Mouse (Mus musculus) limb, embryonic 15.5 days (tissue): Measurements from ENCODE around the gene Dnajb14. TPM values are rescaled to one million over a fixed set of nuclear protein-coding genes. Genes with fewer than 3 reads are reported as not detected.

Experiments used
- ATAC-seq: fragments of 200-750 bp; cut with Nextera tagmentation; 2 replicates; pipeline ENCODE4 v1.8.0; 2017; ENCODE audit warnings: low read depth, moderate TSS enrichment; ENCODE audit not compliant: insufficient number of reproducible peaks, low FRiP score, low TSS enrichment
- H3K27ac ChIP-seq: fragments of 300-500 bp; sonication (generic); 2 replicates; pipeline ENCODE4 v1.5.1; 2015; ENCODE audit warnings: moderate library complexity, mild to moderate bottlenecking, inconsistent platforms
- H3K27me3 ChIP-seq: fragments of 300-500 bp; sonication (generic); 2 replicates; pipeline ENCODE4 v1.6.1; 2015; ENCODE audit warnings: inconsistent platforms
- H3K36me3 ChIP-seq: fragments of 300-500 bp; sonication (generic); 2 replicates; pipeline ENCODE4 v1.6.1; 2015; ENCODE audit warnings: inconsistent platforms
- H3K4me1 ChIP-seq: fragments of 300-500 bp; sonication (generic); 2 replicates; pipeline ENCODE4 v1.6.1; 2015; ENCODE audit warnings: inconsistent platforms
- H3K4me2 ChIP-seq: fragments of 300-500 bp; sonication (generic); 2 replicates; pipeline ENCODE4 v1.6.1; 2015; ENCODE audit warnings: mild to moderate bottlenecking, inconsistent platforms
- H3K4me3 ChIP-seq: fragments of 300-500 bp; sonication (generic); 2 replicates; pipeline ENCODE4 v1.5.1; 2015; ENCODE audit warnings: mild to moderate bottlenecking, inconsistent platforms
- H3K9ac ChIP-seq: fragments of 300-500 bp; sonication (generic); 2 replicates; pipeline ENCODE4 v1.6.1; 2015; ENCODE audit warnings: inconsistent platforms
- H3K9me3 ChIP-seq: fragments of 300-500 bp; sonication (generic); 2 replicates; pipeline ENCODE4 v1.6.1; 2016; ENCODE audit warnings: inconsistent platforms
- WGBS: fragments of 180-500 bp; shearing (Covaris S2); methylation state at CpG from one replicate; pipeline ENCODE4 v1.1.7; 2015; 5-methylcytosine and 5-hydroxymethylcytosine counted together
- polyA plus RNA-seq: library from polyadenylated mRNA; unstranded; fragments of >200 nt; fragmentation: Nextera tagmentation; extraction: Ambion mirVana; gene quantifications from 2 replicates; pipeline ENCODE4 v1.2.1, GENCODE M21; 2015

The Dnajb14 gene
- polyA plus RNA-seq, 1 experiment from 2014 or later, result 11.1 TPM

DNA sequence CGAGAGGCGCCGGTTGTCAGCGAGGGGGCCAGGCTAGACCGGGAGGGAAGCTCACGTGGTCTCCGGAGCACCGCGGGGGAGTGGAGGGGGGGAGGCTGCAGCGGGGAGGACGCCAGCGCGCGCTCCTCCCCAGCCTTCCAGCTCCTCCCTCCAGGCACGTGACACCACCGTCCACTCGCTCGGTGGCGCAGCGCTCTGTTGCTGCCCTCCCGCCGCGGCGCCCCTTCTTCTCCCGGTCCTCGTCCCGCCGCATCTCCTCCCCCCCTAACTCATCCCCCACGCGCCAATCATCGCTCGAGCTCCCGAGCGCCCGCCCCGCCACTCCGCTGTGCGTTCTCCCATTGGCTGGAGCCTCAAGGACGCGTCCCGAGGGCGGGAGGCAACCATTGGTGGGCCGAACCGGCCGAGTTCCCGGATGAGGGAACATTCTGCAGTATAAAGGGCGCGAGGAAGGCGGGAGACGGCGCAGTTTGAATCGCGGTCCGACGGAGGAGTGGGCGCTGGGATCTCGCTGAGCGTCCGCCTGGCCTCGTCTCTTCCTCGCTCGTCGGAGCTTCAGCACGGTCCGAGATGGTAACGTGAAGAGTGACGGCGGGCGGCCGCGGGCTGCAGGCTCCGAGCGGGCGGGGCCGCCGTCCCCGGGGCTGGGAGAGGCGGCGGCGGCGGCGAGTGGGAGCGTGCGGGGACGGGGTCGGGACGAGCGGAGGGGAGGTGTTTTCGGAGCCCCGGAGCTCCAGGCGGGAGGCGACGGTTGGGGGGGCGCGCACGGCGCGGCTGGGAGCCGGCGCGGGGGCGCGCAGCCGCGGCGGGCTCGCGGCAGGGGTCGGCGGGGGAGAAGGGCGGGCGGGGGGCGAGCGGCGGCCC lies 3.1 kb upstream of the Dnajb14 start, which contains the start of gene H2afz:
Gene H2afz, plus strand, starts transcription at position 364 of the 864 bp plus-strand sequence.
- 0 out of 2 replicates have a peak, but pooled peaks cover 3% of the 10 kb centered on the region for H3K36me3 ChIP-seq
- under 1% methylated on average over 62 of the region's 115 CpGs for WGBS
- peaks cover 22% of the 10 kb centered on the region for H3K4me1 ChIP-seq
- H3K9ac ChIP-seq, result peak within 1 kb of the TSS; percentile 85
- H3K4me2 ChIP-seq, result peak within 1 kb of the TSS; percentile 60
- H3K27me3 ChIP-seq, result no peaks in the 10 kb centered on the region
- peak within 1 kb of the TSS; percentile 96 for H3K27ac ChIP-seq
- ATAC-seq, result peak; percentile 95
- no peaks in the 10 kb centered on the region for H3K9me3 ChIP-seq
- peak within 1 kb of the TSS; percentile 80 for H3K4me3 ChIP-seq

DNA sequence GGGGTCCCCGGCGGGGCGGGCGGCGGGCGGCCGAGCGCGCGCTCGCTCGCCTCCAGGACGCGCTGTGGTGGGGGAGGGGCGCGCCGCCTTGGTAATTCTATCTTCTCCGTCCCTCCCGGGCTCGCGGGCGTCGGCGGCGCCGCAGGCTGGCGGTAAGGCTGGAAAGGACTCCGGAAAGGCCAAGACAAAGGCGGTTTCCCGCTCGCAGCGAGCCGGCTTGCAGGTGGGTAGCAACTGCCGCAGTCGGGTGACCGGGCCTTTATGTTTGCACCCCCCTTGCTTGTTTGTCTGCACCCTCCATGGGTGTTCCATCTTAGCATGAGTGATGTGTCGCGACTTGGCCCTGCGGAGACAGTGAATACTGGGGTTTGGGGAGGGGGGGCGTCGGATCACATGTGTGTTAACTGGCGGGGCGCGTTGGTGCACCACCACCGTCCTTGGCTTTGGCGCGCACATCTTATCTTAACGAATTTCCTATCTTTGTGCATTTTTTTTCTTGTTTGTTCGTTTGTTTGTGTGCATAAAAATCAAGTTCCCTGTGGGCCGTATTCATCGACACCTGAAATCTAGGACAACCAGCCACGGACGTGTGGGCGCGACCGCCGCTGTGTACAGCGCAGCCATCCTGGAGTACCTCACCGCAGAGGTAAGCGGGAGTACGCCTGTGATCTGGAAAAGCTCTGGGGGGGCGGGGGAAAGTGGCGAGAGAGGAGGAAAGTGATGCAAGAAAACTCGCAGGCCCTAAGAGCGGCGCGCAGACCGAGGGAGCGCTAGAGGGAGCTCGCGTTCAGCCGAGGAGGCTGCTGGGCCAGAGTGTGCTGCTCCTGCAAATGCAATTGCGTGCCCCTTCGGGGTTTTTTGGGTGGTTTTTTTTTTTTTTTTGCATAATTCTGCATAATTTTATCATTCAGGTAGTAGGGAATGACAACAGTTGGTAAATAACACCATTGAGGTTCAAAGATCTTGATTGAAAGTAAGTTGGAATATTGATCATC lies 2.2 kb upstream of the Dnajb14 start:
- H3K4me1 ChIP-seq, result peaks cover 24% of the 10 kb centered on the region
- H3K9me3 ChIP-seq, result no peaks in the 10 kb centered on the region
- no peaks in the 10 kb centered on the region for H3K27me3 ChIP-seq
- H3K4me2 ChIP-seq, result peak overlapping the region; percentile 60
- ATAC-seq, result peak; percentile 9; the same call in 1 of the 2 replicates
- H3K4me3 ChIP-seq, result peak overlapping the region; percentile 80
- WGBS, result under 1% methylated on average over 57 of the region's 74 CpGs
- 0 out of 2 replicates have a peak, but pooled peaks cover 3% of the 10 kb centered on the region for H3K36me3 ChIP-seq
- H3K9ac ChIP-seq, result peak overlapping the region; percentile 85
- H3K27ac ChIP-seq, result peak overlapping the region; percentile 96

DNA sequence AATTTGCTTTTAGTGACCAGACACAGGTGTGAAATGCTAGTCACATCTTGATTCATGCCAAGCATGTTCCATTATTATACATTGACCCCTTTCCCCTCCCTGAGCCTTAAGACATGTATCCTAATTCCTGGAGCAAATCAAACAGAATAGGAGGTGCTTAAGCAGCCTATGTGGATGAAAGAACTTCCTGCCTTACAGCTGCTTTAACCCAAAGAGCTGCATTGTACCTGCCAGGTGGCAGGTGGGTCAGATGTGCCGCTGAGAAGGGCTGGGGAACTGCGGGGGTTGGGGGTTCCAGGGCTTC lies 390 bp upstream of the Dnajb14 start:
- WGBS, result 2% methylated on average over 2 of the region's 2 CpGs
- H3K4me1 ChIP-seq, result peaks cover 13% of the 10 kb centered on the region
- H3K4me2 ChIP-seq, result peak overlapping the region; percentile 76
- H3K4me3 ChIP-seq, result peak overlapping the region; percentile 89
- H3K27ac ChIP-seq, result peak overlapping the region; percentile 98
- H3K36me3 ChIP-seq, result 0 out of 2 replicates have a peak, but pooled peaks cover 3% of the 10 kb centered on the region
- no peak for ATAC-seq
- no peaks in the 10 kb centered on the region for H3K27me3 ChIP-seq
- H3K9ac ChIP-seq, result peak overlapping the region; percentile 96
- no peaks in the 10 kb centered on the region for H3K9me3 ChIP-seq

DNA sequence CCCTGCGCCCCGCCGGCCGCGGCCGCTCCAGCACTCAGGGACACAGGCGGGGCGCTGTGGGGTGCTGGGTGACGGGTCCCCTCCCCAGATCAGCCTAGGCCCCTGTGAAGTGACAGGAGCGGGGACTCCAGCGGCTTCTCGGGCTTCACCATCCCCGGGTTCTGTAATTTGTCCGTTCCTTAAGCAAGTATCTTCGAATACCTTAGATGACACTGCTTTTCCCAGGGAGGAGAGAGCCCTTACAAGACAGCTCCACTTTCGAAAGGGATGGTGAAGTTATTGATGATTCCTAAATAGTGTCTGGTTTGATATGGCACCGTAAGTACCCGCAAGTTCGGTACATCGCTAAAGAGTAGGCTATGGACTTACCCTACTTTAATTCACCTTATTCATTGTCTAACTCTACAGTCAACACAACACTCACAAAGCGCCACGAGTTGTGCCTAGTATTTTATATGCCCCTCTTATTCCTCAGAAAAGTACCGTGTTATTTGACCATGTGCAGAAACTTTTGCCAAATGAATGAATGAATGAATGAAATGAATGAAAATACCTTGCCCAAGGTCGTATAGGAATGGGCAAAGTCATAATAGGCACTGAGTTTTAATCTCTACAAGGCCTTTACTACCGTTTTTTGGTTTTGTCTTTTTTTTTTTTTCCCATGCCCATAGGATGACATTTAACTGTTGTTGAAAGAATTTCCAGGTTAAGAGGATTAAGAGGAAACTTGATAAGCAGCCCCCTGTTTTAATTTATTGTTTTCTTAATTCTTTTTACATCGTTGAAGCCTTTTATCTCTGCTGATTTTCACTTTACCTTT lies 829 bp downstream of the Dnajb14 start:
- H3K4me2 ChIP-seq, result peak overlapping the region; percentile 76
- H3K27me3 ChIP-seq, result no peaks in the 10 kb centered on the region
- H3K4me1 ChIP-seq, result peaks cover 13% of the 10 kb centered on the region
- H3K27ac ChIP-seq, result peak overlapping the region; percentile 98
- peak overlapping the region; percentile 89 for H3K4me3 ChIP-seq
- WGBS, result 3% methylated on average over 21 of the region's 26 CpGs
- peak overlapping the region; percentile 96 for H3K9ac ChIP-seq
- no peak for ATAC-seq
- H3K9me3 ChIP-seq, result no peaks in the 10 kb centered on the region
- 0 out of 2 replicates have a peak, but pooled peaks cover 3% of the 10 kb centered on the region for H3K36me3 ChIP-seq

DNA sequence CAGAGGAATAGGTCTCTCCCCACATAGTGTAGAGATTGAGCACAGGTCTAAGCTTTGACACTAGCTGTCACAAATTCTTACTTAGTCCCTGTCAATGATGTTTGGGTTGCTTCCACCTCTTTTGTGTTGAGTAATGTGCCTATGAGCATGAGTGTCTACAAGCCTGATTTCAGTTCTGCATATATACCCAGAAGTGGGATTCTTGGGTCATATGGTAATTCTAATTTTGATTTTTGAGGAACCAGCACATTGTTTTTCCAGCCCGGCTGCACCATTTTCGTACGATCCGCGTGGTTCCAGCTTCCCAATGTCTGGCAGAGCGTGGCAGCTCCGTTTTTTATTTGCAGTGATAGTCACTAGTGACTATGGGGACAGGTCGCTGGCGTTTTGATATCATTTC lies 1.9 kb downstream of the Dnajb14 start:
- WGBS, result 92% methylated on average over 9 of the region's 9 CpGs
- Histone ChIP-seq H3K4me2 (no peak overlapping the region), H3K27me3 (no peaks in the 10 kb centered on the region), H3K9ac (no peak overlapping the region), H3K9me3 (no peaks in the 10 kb centered on the region), H3K27ac (no peak overlapping the region), H3K4me1 (peaks cover 13% of the 10 kb centered on the region), H3K4me3 (no peak overlapping the region), H3K36me3 (0 out of 2 replicates have a peak, but pooled peaks cover 3% of the 10 kb centered on the region)
- ATAC-seq, result no peak

DNA sequence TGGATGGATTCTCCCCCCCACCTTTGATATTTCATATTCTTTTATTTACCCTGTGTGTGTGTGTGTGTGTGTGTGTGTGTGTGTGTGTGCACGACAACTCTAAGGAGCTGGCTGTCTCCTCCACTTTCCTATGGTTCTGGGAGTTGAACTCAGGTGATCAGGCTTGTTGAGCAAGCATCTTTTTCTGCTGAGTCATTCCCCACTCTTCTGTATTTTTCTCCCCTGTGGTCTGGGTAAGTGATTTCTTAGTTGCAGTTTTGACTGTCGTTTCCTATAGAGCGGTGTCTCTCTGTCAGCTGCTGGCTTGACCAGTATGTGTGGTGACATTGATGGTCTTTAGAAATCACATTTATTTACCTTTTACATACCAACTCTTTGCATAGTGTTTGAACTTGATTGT lies 11.8 kb downstream of the Dnajb14 start:
- no peaks in the 10 kb centered on the region for H3K9me3 ChIP-seq
- H3K4me1 ChIP-seq, result no peaks in the 10 kb centered on the region
- H3K4me3 ChIP-seq, result no peak overlapping the region
- no peak overlapping the region for H3K4me2 ChIP-seq
- H3K27ac ChIP-seq, result no peak overlapping the region
- no peak overlapping the region for H3K9ac ChIP-seq
- no peak for ATAC-seq
- H3K27me3 ChIP-seq, result no peaks in the 10 kb centered on the region
- H3K36me3 ChIP-seq, result peaks cover 7% of the 10 kb centered on the region
- WGBS, result 78% methylated on average over 3 of the region's 3 CpGs

DNA sequence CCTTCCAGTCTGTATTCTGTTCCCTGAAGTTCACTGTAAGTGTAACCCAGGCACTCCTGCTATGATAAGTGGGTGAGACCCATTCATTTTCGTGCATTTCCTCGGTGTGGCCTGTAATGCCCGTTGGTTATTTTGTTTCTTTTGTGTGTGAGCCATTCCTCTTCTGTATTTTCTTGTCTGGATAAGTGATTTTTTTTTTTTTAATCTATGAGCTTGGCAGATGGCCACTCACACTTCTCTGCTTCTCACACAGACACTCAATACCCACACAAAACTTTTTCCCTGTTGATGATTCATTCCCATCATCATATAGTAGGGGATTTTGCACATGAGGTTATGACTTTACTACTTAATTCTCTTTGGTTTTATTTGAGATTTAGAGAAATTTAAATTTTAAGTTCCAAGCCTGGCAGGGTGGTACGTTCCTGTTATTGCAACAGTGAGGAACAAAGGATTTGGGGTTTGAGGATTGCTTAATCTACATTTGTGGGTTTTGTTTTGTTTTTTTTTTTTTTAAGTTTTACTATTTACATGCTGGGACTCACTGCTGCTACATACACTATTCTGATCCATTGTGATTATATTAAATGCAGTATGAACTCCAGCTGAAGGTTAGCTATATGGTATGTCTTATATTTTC lies 12.8 kb downstream of the Dnajb14 start:
- H3K9ac ChIP-seq, result no peak overlapping the region
- no peak for ATAC-seq
- no peaks in the 10 kb centered on the region for H3K27me3 ChIP-seq
- 83% methylated on average over 4 of the region's 4 CpGs for WGBS
- no peak overlapping the region for H3K27ac ChIP-seq
- no peaks in the 10 kb centered on the region for H3K4me1 ChIP-seq
- no peak overlapping the region for H3K4me2 ChIP-seq
- H3K36me3 ChIP-seq, result peaks cover 7% of the 10 kb centered on the region
- no peaks in the 10 kb centered on the region for H3K9me3 ChIP-seq
- no peak overlapping the region for H3K4me3 ChIP-seq

DNA sequence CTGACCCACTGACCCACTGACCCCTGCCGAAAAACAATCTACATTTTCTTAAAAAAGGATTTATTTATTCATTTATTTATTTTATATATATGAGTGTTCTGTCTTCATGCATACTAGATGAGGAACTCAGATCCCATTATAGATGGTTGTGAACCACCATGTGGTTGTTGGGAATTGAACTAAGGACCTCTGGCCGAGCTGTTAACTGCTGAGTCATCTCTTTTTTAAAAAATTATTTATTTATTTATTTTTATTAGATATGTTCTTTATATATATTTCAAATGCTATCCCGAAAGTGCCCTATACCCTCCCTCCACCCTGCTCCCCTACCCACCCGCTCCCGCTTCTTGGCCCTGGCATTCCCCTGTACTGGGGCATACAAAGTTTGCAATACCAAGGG lies 13.6 kb downstream of the Dnajb14 start:
- H3K9me3 ChIP-seq, result no peaks in the 10 kb centered on the region
- H3K27me3 ChIP-seq, result no peaks in the 10 kb centered on the region
- H3K4me1 ChIP-seq, result no peaks in the 10 kb centered on the region
- no peak overlapping the region for H3K9ac ChIP-seq
- WGBS, result 89% methylated on average over 5 of the region's 5 CpGs
- ATAC-seq, result no peak
- peaks cover 7% of the 10 kb centered on the region for H3K36me3 ChIP-seq
- H3K4me3 ChIP-seq, result no peak overlapping the region
- H3K4me2 ChIP-seq, result no peak overlapping the region
- H3K27ac ChIP-seq, result no peak overlapping the region

DNA sequence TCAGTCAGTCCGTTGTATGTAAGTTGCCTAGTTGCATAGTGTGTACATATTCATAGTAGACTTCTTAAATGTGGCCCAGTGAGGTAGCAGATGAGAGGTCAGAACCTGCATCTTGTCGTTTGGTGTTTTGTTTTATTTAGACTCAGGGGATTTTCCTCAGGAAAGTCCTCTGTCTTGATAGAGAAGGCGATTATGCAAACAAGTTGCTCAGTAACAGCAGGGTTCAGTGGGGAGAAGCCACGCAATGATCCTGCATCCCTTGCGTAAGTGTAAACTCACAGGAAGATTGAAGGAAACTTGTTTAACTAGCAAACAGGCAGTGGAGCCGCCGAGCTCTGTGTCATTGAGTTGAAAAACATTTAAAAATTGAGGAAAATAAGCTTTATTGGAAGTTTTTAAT lies 20.5 kb downstream of the Dnajb14 start:
- no peak for ATAC-seq
- no peaks in the 10 kb centered on the region for H3K4me1 ChIP-seq
- H3K9me3 ChIP-seq, result no peaks in the 10 kb centered on the region
- no peaks in the 10 kb centered on the region for H3K27me3 ChIP-seq
- 76% methylated on average over 7 of the region's 7 CpGs for WGBS
- H3K4me3 ChIP-seq, result no peak overlapping the region
- H3K36me3 ChIP-seq, result peaks cover 32% of the 10 kb centered on the region
- no peak overlapping the region for H3K27ac ChIP-seq
- no peak overlapping the region for H3K4me2 ChIP-seq
- no peak overlapping the region for H3K9ac ChIP-seq

DNA sequence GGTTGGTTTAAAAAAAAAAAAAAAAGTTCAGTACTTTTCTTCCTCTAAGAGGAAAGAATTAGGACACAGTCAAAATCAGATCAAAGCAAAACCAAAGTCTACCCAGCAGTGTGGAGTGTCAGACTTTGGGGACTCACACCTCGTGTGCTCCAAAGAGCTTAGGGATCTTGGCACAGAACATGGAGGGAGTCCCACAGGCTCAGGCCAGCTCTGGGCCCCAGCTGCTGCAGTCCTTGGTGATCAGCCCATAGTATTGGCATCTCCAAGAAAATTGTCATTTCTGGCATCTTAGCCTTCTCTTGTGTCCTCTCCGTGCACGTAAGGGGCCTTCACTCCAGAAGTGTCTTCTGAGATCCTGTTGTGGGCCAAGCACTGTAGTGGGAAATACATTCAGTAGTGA lies 23.6 kb downstream of the Dnajb14 start:
- no peak for ATAC-seq
- H3K4me2 ChIP-seq, result no peak overlapping the region
- no peaks in the 10 kb centered on the region for H3K4me1 ChIP-seq
- no peak overlapping the region for H3K4me3 ChIP-seq
- H3K9me3 ChIP-seq, result no peaks in the 10 kb centered on the region
- no peak overlapping the region for H3K27ac ChIP-seq
- WGBS, result 64% methylated on average over 3 of the region's 3 CpGs
- H3K27me3 ChIP-seq, result no peaks in the 10 kb centered on the region
- no peak overlapping the region for H3K9ac ChIP-seq
- H3K36me3 ChIP-seq, result peaks cover 54% of the 10 kb centered on the region

DNA sequence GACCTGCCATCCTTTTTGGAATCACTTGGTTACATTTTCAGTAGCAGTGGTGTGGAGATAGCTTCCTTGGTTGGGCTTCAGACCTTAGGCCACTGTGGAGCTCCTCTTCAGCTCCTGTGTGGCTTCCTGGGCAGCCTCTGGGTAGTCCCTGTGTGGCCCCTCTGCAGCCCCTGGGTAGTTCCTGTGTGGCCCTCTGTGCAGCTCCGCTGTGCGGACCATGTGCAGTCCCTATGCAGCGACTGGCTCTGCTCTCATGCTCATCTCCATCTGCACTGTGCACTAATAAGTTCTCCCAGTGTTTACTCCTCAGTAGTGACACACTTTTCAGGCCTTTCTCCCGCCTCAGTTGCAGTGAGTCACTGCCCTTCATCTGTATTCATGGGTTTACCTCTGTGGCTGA lies 24.6 kb downstream of the Dnajb14 start:
- 96% methylated on average over 4 of the region's 4 CpGs for whole genome bisulfite sequencing
- no peak overlapping the region for H3K9ac ChIP-seq
- no peak overlapping the region for H3K4me2 ChIP-seq
- H3K36me3 ChIP-seq, result peaks cover 57% of the 10 kb centered on the region
- H3K27me3 ChIP-seq, result no peaks in the 10 kb centered on the region
- no peak overlapping the region for H3K4me3 ChIP-seq
- H3K27ac ChIP-seq, result no peak overlapping the region
- H3K9me3 ChIP-seq, result no peaks in the 10 kb centered on the region
- H3K4me1 ChIP-seq, result no peaks in the 10 kb centered on the region
- no peak for ATAC-seq
